Mouse (Mus musculus): ENCODE measurements around the gene Fstl1.

Gene Fstl1

DNA sequence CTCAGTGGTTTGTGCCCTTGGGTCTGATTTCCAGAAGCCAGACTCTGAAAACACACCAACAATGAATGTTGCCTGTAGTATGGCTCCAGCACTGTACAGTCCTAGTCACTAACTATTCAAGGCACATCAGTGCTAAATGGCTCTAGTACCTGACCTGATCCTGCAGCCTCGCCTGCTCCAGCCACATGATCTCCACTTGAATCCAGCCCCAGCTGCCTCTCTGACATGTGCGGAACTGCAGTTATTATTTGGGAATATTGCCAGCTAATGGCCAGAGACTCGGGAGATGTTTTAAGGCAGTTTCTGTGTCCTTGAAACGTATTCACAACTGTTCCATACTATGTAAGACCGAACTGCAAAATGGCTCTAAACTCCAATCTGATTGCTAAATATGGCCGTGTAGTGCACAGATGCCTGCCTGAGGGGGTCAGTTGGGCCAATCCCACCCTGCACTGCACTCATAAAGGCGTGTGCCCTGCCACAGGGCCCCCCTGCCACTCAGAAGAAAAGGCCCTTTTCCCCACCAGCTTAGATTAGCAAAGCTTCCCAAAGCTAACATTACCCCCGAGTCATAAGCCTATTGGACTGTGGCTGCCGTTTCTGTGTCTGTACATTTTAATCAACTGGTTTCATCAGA, 11.0 kb downstream of the Fstl1 start:
- DNase-seq (ENCODE audit: low read depth, low spot score) = no peak

GRCm38 (mm10) chr16:37788367-37789014, 11.8 kb downstream of the Fstl1 start:
- no peak for DNase-seq (ENCODE audit: low read depth, low spot score)

GRCm38 (mm10) chr16:37789015-37789381, 12.3 kb downstream of the Fstl1 start:
- DNase-seq (ENCODE audit: low read depth, low spot score) = peak; percentile 83

GRCm38 (mm10) chr16:37789394-37789920, 12.8 kb downstream of the Fstl1 start:
- DNase-seq (ENCODE audit: low read depth, low spot score) = no peak

DNA sequence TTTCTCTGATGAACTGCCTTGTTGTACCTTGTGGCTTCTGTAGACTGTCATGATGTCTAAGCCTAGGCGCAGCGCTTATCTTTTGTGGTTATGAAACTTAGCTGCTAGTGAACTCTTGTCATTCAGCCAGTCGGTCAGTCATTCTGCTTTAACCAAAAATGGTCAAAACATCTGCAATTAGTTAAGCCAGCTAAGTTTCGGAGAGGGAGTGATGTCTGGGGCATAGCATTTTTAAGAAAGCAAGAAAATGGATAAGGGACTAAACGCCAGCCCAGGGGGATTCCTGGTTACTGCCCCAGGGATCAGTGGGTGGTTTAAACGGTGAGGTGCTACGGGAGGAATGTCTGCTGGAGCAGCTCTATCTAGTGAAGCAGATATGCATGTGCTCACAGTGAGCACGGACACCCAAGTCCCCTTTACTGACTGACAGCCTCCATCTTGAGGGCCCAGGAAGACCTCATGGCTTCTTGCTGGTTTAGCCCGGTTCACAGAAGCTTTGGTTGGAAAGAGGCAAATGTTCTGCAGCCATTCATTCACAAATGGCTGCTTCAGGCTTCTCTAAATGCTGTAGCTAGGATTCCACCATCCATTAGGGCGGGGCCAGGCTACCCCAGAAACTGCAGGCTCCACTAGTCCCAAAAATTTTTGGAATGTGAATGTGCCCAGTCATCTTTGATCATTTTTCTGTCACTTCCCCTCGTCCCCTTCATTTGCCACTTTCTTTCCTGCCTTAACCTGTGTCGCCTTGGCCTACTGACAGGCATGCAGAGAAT, 13.5 kb downstream of the Fstl1 start:
- DNase-seq (ENCODE audit: low read depth, low spot score) = no peak

DNA sequence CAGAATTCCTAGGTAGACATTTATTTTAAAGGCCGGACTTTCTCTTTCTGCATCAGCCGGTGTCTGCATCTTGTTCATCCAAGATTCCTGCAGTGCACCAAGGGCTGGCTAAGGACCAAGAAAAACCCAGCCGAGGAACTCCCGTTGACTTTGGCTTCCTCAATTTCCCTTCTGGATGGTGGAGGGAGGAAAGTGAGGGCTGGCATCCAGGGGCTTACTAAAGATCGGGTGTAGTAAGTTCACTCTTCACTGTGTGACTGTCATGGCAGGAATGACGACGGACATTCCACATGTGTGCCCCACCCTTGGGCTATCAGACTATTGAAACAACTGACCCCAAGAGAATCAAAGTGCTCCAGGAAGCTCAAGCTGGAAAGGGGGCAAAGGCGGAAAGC, 14.1 kb downstream of the Fstl1 start:
- DNase-seq (ENCODE audit: low read depth, low spot score) = no peak

DNA sequence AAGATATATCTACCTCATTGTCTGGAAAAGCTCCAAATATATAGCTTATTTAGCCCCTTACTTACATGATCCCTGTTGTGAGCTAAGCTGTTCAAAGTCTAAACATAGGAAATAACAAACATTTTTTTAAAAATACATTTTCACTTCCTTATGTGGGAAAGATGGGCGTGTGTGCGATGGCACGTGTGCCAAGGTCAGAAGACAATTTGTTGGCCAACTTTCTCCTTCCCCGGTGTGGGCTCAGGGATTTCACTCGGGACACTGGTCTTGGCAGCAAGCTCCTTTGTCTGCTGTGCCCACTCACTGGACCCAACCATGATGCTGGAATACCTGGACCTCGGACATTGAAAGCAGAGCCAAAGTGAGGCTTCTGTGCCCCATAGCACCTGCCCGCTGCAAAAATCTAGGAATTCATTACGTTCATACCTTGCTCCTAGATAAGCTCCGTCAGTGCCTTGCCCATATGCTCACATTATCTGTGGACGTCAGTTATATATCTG, 19.0 kb downstream of the Fstl1 start:
- DNase-seq (ENCODE audit: low read depth, low spot score) = no peak

DNA sequence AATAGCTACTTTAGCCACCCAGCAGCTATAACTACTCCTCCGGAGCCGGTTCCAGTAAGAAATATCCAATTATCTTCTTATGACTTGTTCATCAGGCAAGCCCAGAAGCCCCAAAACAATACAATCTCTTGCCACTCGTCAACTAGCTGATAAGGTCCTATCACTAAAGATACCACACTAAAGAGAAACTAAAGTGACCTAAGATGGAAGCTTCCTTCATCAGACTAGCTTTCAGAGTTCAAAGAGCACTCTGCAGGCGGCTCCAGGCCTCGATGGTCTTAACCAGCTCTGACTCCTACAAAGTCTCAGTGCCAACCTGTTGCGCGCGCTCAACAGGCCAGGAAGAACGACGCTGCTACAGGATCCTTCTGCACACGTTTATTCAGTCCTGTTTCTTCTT, 19.6 kb downstream of the Fstl1 start:
- no peak for DNase-seq (ENCODE audit: low read depth, low spot score)

GRCm38 (mm10) chr16:37801097-37801496, 24.4 kb downstream of the Fstl1 start:
- no peak for DNase-seq (ENCODE audit: low read depth, low spot score)

- DNase-seq (ENCODE audit: low read depth, low spot score) = no peak
These were observed 26.1 kb downstream of the Fstl1 start for GRCm38 (mm10) chr16:37802686-37803295.

- no peak for DNase-seq (ENCODE audit: low read depth, low spot score)
These were observed 26.8 kb downstream of the Fstl1 start for GRCm38 (mm10) chr16:37803387-37803950.

GRCm38 (mm10) chr16:37805746-37806495, 29.2 kb downstream of the Fstl1 start:
- no peak for DNase-seq (ENCODE audit: low read depth, low spot score)

- peak; percentile 50 for DNase-seq (ENCODE audit: low read depth, low spot score)
These were observed 30.6 kb downstream of the Fstl1 start for GRCm38 (mm10) chr16:37807269-37807668.

- peak; percentile 51 for DNase-seq (ENCODE audit: low read depth, low spot score)
These were observed 32.4 kb downstream of the Fstl1 start for GRCm38 (mm10) chr16:37808866-37809622.

DNA sequence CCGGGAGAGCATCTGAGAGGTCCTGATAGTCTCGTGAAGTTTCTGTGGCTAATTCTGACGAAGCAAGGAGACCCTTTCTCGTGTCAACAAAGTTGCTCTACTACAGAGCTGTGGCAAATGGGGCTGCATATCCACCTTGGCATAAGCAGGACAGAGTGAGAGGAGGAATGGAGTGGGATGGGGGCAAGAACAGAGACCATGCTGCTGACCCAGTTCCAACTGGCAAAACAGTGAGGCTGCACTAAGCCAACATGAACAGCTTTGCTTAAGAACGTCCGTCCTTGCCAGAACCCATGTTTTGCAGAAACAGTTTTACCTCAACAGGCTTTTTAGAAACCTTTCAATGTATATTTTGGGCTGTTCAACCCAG, 32.9 kb downstream of the Fstl1 start:
- no peak for DNase-seq (ENCODE audit: low read depth, low spot score)

GRCm38 (mm10) chr16:37811874-37812273, 35.2 kb downstream of the Fstl1 start:
- DNase-seq (ENCODE audit: low read depth, low spot score) = no peak

- DNase-seq (ENCODE audit: low read depth, low spot score) = no peak
These were observed 35.8 kb downstream of the Fstl1 start for GRCm38 (mm10) chr16:37812474-37812886.

GRCm38 (mm10) chr16:37813691-37814382, 37.2 kb downstream of the Fstl1 start:
- no peak for DNase-seq (ENCODE audit: low read depth, low spot score)

DNA sequence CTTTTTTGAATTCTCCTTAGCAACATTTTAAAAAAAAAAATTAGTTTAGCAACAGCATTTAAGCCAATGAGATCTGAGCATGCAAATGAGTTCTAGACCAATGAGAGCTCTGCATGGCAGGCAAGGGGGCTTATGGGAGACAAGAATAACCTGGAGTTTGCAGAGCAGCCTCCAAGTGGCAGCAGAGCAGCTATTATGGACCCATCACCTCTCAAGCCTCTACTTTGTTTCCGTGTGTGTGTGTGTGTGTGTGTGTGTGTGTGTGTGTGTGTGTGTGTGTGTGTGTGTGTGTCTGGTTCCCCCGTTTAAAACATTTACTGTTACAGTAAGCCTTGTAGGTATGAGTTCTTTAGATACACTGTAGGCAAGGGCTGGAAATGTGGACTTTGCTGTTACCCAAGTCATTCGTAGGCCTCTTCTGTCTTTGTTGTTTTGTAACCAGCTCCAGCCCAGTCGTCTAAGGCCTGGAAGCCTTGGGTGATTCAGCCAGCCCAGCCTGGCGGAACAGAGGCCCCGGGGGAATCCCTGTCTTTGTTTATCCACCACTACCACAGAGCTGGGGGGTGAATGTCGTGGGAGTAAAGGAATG, 37.8 kb downstream of the Fstl1 start:
- DNase-seq (ENCODE audit: low read depth, low spot score) = peak; percentile 83

All from skeletal muscle tissue, adult 2 months (tissue).